Mouse (Mus musculus): ENCODE results near the gene Cd200r1.
"Not testable (repeated sequence)": the region's sequence is repeated elsewhere in the genome, so short reads cannot be mapped to it uniquely, and the experiment has no call there.

The Cd200r1 gene

GRCm38 (mm10) chr16:44761811-44762210 is 3.7 kb upstream of the Cd200r1 start:
- no peak for ATAC-seq (ENCODE audit: insufficient number of reproducible peaks, low FRiP score, low TSS enrichment)

- no peak for ATAC-seq (ENCODE audit: insufficient number of reproducible peaks, low FRiP score, low TSS enrichment)
Measured at GRCm38 (mm10) chr16:44766320-44766892, 870 bp downstream of the Cd200r1 start.

GRCm38 (mm10) chr16:44767506-44767905 is 2.0 kb downstream of the Cd200r1 start:
- no peak for ATAC-seq (ENCODE audit: insufficient number of reproducible peaks, low FRiP score, low TSS enrichment)

DNA sequence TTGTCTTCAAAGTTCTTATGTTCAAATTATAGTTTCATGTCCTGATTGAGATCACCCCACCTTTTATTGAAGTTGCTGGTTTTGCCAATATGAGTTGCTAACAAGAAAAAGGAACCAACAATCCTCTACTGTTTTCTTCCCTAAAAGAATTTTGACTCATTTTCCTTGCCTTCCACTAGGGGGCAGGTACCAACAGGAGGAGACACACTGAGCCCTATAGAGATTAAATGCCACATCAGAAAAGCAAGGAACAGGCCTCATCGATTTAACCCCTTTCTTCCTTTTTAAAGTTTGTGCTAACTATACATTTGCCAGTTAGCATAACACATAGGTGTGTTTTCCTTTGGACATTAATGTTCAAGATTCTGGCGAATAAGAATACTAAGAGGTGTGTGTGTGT is 2.4 kb downstream of the Cd200r1 start:
- ATAC-seq (ENCODE audit: insufficient number of reproducible peaks, low FRiP score, low TSS enrichment) = no peak

GRCm38 (mm10) chr16:44772577-44772976 is 7.0 kb downstream of the Cd200r1 start:
- ATAC-seq (ENCODE audit: insufficient number of reproducible peaks, low FRiP score, low TSS enrichment) = no peak

GRCm38 (mm10) chr16:44773673-44774072 is 8.1 kb downstream of the Cd200r1 start:
- no peak for ATAC-seq (ENCODE audit: insufficient number of reproducible peaks, low FRiP score, low TSS enrichment)

DNA sequence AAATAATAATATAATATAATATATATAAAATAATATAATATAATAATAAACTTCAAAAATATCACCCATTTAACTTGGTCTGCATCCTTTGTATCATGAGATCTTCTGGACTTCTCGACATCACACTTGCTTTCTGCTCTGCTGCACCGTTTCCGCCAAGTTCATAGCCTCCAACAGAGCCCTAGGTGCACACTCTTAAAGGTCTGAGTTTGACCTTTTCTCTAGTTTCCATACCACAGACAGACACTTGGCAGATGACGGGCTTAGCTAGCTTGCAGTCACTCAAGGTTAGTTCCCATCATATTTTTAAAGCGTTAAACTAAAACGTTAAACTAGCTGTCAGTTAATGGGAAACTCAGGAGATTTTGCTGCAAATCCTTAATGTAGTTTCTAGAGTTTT is 8.7 kb downstream of the Cd200r1 start:
- ATAC-seq (ENCODE audit: insufficient number of reproducible peaks, low FRiP score, low TSS enrichment) = no peak

DNA sequence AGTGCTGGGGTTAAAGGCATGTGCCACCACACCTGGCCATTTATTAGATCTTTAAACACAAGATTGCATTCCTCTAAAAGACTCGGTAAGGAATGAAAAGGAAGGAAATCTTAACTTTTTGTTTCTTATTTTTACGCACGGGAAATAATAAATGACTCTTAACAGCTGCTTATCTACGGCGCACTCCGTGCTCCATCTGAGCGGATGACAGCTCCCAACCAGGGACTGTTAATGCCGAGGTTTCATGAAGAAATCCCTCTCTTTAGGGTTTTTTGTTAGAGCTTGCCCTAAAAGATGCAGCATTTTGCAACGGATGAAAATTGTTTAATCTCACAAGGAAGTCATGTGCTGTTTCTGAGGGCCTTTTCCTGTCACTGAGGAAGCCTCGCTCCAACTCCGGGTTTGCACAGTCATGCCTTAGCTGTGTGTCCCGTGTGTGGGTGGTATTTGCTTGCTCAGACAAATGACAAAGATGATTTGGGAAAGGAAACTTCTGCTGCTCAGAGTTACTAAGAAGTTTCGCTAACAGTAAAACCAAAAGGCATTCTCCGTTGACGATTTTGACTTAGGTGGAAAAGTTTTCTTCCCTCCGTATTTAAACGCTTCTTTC is 13.1 kb downstream of the Cd200r1 start:
- ATAC-seq (ENCODE audit: insufficient number of reproducible peaks, low FRiP score, low TSS enrichment) = no peak

DNA sequence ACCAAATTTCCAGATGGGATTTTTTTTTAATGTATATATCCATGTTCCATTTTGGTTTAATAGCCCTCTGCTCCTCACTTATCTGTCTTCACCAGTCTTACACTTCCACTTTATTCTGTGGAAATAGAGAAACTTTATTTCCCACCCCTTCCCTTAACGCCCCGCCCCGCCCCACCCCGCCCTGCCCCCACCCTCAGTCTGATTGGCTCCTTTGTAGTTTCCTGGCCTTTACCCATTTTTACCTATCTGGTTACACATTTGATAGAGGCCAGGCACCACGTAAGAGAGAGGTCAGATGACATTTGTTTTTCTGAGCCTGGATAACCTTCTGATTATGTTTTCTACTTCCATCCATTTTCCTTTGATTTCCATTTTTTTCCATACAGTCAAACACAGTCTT is 14.0 kb downstream of the Cd200r1 start:
- ATAC-seq (ENCODE audit: insufficient number of reproducible peaks, low FRiP score, low TSS enrichment) = no peak

GRCm38 (mm10) chr16:44780751-44781150 is 15.2 kb downstream of the Cd200r1 start:
- ATAC-seq (ENCODE audit: insufficient number of reproducible peaks, low FRiP score, low TSS enrichment) = no peak

DNA sequence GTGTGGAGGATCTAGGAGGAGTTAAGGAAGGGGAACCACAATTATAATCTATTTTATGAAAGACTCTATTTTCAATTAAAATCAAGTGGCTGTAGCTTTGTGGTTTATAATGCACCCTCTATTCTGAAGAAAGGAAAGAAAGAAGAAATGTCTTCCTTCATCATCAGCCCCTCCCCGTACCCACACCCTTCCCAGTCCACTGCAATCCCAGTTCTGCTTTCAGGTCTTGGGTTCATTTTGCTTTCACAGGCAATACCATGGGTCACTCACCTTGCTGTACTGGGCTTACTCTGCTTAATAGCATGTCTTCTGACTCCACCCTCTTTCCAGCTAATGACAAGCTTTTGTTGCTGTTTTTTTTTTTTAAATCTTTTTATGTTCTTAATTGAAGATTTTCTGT is 21.4 kb downstream of the Cd200r1 start:
- ATAC-seq (ENCODE audit: insufficient number of reproducible peaks, low FRiP score, low TSS enrichment) = no peak

GRCm38 (mm10) chr16:44794416-44794815 is 28.9 kb downstream of the Cd200r1 start:
- ATAC-seq (ENCODE audit: insufficient number of reproducible peaks, low FRiP score, low TSS enrichment) = no peak

DNA sequence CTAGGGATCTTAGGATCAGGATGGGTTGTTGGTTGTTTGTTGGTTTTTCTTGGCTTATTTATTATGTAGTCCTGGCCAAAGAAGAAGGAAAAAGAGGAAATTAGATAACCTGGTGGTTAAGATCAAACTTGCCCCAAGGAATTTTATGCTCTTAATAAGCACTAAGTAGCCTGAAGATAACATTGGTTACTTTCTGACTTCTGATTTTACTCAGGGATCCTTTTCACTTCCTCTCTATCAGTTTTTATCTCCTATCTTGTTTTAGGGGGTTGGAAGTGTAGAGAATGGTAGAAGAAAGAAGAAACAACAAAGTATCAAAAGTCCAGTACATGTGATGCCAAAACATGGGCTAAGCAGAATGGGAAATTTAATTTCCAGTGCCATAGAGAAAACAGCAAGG is 40.4 kb downstream of the Cd200r1 start:
- no peak for ATAC-seq (ENCODE audit: insufficient number of reproducible peaks, low FRiP score, low TSS enrichment)

DNA sequence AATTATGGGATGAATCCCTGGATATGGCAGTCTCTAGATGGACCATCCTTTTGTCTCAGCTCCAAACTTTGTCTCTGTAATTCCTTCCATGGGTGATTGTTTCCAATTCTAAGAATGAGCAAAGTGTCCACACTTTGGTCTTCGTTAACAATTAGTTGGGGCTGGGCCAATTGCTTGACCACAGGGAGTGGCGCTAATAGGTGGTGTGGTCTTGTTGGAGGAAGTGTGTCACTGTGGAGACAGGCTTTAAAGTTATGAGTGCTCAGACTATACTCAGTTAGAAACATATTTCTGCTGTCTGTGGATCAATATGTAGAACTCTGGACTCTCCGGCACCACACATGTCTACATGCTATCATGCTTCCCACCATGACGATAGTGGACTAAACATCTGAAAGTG is 44.7 kb downstream of the Cd200r1 start:
- not testable (repeated sequence) for ATAC-seq (ENCODE audit: insufficient number of reproducible peaks, low FRiP score, low TSS enrichment)

DNA sequence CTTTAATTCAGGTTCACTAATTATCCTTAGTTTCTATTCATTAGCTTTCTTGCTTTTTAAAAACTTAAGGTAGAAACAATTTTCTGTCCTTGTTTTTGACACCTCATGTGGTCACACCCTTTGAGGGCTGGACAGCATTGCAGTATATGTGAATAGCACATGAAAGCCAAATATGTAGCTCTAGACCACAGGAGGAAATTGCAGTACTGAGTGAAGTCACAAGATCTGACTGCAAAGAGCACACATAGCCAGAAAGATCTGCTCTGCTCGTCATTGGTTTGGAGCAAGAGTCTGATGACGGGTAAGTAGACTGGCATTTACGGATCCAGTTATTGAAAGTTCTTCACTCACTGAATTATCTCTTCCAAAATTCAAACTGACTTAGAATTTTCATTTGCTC is 46.0 kb downstream of the Cd200r1 start, which contains the start of gene Cd200r4:
TSS of gene Cd200r4 (plus strand) at position 190 of the 400 bp plus-strand sequence.
- no peak for ATAC-seq (ENCODE audit: insufficient number of reproducible peaks, low FRiP score, low TSS enrichment)

GRCm38 (mm10) chr16:44812468-44813065 is 47.0 kb downstream of the Cd200r1 start:
- ATAC-seq (ENCODE audit: insufficient number of reproducible peaks, low FRiP score, low TSS enrichment) = no peak

- ATAC-seq (ENCODE audit: insufficient number of reproducible peaks, low FRiP score, low TSS enrichment) = no peak
Measured at GRCm38 (mm10) chr16:44818010-44818409, 52.5 kb downstream of the Cd200r1 start.

- no peak for ATAC-seq (ENCODE audit: insufficient number of reproducible peaks, low FRiP score, low TSS enrichment)
Measured at GRCm38 (mm10) chr16:44820545-44820944, 55.0 kb downstream of the Cd200r1 start.

DNA sequence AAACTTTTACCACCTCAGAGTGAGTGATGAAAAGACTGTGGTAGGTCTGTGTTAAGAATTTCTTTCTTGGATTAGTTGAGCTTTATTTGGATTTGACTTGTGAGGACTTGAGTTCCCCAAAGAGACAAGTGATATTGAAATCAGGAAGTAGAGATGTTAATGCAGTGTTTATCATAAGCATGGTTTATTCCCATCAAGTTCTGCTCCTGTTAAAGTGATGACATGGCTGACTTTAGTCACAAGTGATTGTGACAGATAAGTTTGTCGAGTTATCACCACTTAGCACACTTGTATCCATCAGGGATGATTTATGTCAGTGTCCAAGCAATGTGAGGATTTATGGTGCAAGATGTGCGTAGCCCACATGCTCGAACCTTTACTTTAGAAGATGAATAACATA is 66.8 kb downstream of the Cd200r1 start:
- no peak for ATAC-seq (ENCODE audit: insufficient number of reproducible peaks, low FRiP score, low TSS enrichment)

DNA sequence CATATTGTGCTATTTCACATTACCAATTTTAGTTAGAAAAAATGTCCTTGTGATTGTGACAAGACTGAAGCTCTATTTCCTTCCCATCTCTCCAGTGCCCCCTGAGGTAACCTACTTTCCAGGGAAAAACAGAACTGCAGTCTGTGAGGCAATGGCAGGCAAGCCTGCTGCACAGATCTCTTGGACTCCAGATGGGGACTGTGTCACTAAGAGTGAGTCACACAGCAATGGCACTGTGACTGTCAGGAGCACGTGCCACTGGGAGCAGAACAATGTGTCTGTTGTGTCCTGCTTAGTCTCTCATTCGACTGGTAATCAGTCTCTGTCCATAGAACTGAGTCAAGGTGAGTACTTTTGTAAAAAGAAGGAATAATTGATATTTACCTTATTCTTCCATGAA is 67.7 kb downstream of the Cd200r1 start:
- ATAC-seq (ENCODE audit: insufficient number of reproducible peaks, low FRiP score, low TSS enrichment) = not testable (repeated sequence)

Data from cerebellum, adult (tissue).